Mouse (Mus musculus): ENCODE results near the gene Rassf3. TPM values are rescaled to one million over a fixed set of nuclear protein-coding genes. Genes with fewer than 3 reads are reported as not detected.

Gene Rassf3
- polyA plus RNA-seq, 1 experiment from 2014 or later = 17.3 TPM

GRCm38 (mm10) chr10:121432635-121433280, 43.4 kb downstream of the Rassf3 start:
- Histone ChIP-seq H3K9me3 (no peaks in the 10 kb centered on the region), H3K27me3 (no peaks in the 10 kb centered on the region), H3K4me1 (peaks cover 80% of the 10 kb centered on the region), H3K9ac (no peak overlapping the region), H3K4me2 (no peak overlapping the region), H3K36me3 (no peaks in the 10 kb centered on the region), H3K27ac (peak overlapping the region; percentile 67), H3K4me3 (no peak overlapping the region)
- 27% methylated on average over 16 of the region's 16 CpGs for WGBS
- ATAC-seq (ENCODE audit: insufficient number of reproducible peaks, low FRiP score, low TSS enrichment, low read depth) = no peak

GRCm38 (mm10) chr10:121432041-121432634, 44.0 kb downstream of the Rassf3 start:
- H3K36me3 ChIP-seq = no peaks in the 10 kb centered on the region
- no peak for ATAC-seq (ENCODE audit: insufficient number of reproducible peaks, low FRiP score, low TSS enrichment, low read depth)
- no peak overlapping the region for H3K4me3 ChIP-seq
- peaks cover 85% of the 10 kb centered on the region for H3K4me1 ChIP-seq
- H3K27me3 ChIP-seq = no peaks in the 10 kb centered on the region
- H3K4me2 ChIP-seq = no peak overlapping the region
- no peaks in the 10 kb centered on the region for H3K9me3 ChIP-seq
- WGBS = 42% methylated on average over 12 of the region's 12 CpGs
- H3K9ac ChIP-seq = no peak overlapping the region
- H3K27ac ChIP-seq = 0 out of 2 replicates have a peak overlapping the region, but pooled peaks have one; percentile 67

GRCm38 (mm10) chr10:121430764-121431540, 45.2 kb downstream of the Rassf3 start:
- Histone ChIP-seq H3K9ac (no peak overlapping the region), H3K36me3 (no peaks in the 10 kb centered on the region), H3K4me2 (no peak overlapping the region), H3K4me1 (peaks cover 85% of the 10 kb centered on the region), H3K27me3 (no peaks in the 10 kb centered on the region), H3K27ac (peak overlapping the region; percentile 82), H3K9me3 (no peaks in the 10 kb centered on the region), H3K4me3 (no peak overlapping the region)
- no peak for ATAC-seq (ENCODE audit: insufficient number of reproducible peaks, low FRiP score, low TSS enrichment, low read depth)
- WGBS = 59% methylated on average over 15 of the region's 15 CpGs

GRCm38 (mm10) chr10:121429981-121430682, 46.0 kb downstream of the Rassf3 start:
- 22% methylated on average over 14 of the region's 14 CpGs for WGBS
- peak overlapping the region; percentile 82 for H3K27ac ChIP-seq
- ATAC-seq (ENCODE audit: insufficient number of reproducible peaks, low FRiP score, low TSS enrichment, low read depth) = no peak
- H3K4me1 ChIP-seq = peaks cover 82% of the 10 kb centered on the region
- no peak overlapping the region for H3K9ac ChIP-seq
- H3K27me3 ChIP-seq = no peaks in the 10 kb centered on the region
- H3K9me3 ChIP-seq = no peaks in the 10 kb centered on the region
- peak overlapping the region; percentile 28 for H3K4me2 ChIP-seq
- no peaks in the 10 kb centered on the region for H3K36me3 ChIP-seq
- no peak overlapping the region for H3K4me3 ChIP-seq

DNA sequence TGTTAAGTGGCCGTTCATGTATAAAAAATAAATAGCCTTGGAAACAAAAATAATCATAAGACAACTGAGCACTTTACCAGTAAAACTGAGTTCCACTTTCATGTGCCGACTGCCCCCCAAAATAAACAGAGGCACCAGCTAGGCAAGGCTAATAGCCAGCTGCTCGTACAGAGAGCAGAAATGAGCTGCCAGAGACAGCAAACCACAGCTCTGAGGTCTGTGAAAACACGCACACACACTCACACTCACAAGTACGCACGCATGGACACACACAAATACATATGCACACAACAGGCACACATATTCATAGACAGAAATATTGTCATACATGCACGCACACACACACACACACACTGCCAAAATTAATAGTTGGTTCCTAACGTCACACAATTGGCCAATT, 46.6 kb downstream of the Rassf3 start:
- no peaks in the 10 kb centered on the region for H3K9me3 ChIP-seq
- peak overlapping the region; percentile 82 for H3K27ac ChIP-seq
- no peaks in the 10 kb centered on the region for H3K27me3 ChIP-seq
- H3K4me1 ChIP-seq = peaks cover 80% of the 10 kb centered on the region
- H3K4me2 ChIP-seq = peak overlapping the region; percentile 28
- 19% methylated on average over 8 of the region's 8 CpGs for WGBS
- H3K4me3 ChIP-seq = no peak overlapping the region
- 0 out of 2 replicates have a peak, but pooled peaks have one; percentile 21 for ATAC-seq (ENCODE audit: insufficient number of reproducible peaks, low FRiP score, low TSS enrichment, low read depth)
- H3K9ac ChIP-seq = no peak overlapping the region
- H3K36me3 ChIP-seq = no peaks in the 10 kb centered on the region

DNA sequence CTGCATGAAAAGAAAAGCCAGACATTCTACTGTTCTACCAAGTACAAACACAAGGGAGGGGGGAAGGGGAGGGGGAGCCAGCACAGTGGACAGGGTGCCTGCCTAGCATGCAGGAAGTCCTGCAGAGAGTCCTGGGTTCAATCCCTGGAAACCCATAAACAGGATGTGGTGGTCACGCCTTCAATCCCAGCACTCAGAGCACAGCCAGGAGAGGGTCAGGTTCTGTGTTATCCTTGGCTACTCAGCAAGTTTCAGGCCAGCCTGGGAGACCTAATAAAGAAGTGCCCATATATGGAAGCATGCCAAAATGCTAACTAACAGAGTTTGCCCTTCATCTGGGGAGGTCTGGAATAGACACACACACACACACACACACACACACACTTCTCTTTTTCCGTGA, 47.1 kb downstream of the Rassf3 start:
- H3K9ac ChIP-seq = no peak overlapping the region
- peak overlapping the region; percentile 82 for H3K27ac ChIP-seq
- no peaks in the 10 kb centered on the region for H3K27me3 ChIP-seq
- no peak overlapping the region for H3K4me3 ChIP-seq
- WGBS = 25% methylated on average over 2 of the region's 2 CpGs
- no peaks in the 10 kb centered on the region for H3K9me3 ChIP-seq
- ATAC-seq (ENCODE audit: insufficient number of reproducible peaks, low FRiP score, low TSS enrichment, low read depth) = peak; percentile 80
- peaks cover 80% of the 10 kb centered on the region for H3K4me1 ChIP-seq
- no peaks in the 10 kb centered on the region for H3K36me3 ChIP-seq
- no peak overlapping the region for H3K4me2 ChIP-seq

- peaks cover 84% of the 10 kb centered on the region for H3K4me1 ChIP-seq
- ATAC-seq (ENCODE audit: insufficient number of reproducible peaks, low FRiP score, low TSS enrichment, low read depth) = no peak
- H3K36me3 ChIP-seq = no peaks in the 10 kb centered on the region
- H3K27me3 ChIP-seq = no peaks in the 10 kb centered on the region
- no peak overlapping the region for H3K4me2 ChIP-seq
- H3K9ac ChIP-seq = no peak overlapping the region
- H3K27ac ChIP-seq = peak overlapping the region; percentile 82
- WGBS = 68% methylated on average over 15 of the region's 15 CpGs
- no peaks in the 10 kb centered on the region for H3K9me3 ChIP-seq
- H3K4me3 ChIP-seq = no peak overlapping the region
Measured at GRCm38 (mm10) chr10:121428011-121428711, 48.0 kb downstream of the Rassf3 start.

GRCm38 (mm10) chr10:121427136-121427535, 49.0 kb downstream of the Rassf3 start:
- 54% methylated on average over 5 of the region's 5 CpGs for WGBS
- ATAC-seq (ENCODE audit: insufficient number of reproducible peaks, low FRiP score, low TSS enrichment, low read depth) = no peak
- H3K27ac ChIP-seq = peak overlapping the region; percentile 82

DNA sequence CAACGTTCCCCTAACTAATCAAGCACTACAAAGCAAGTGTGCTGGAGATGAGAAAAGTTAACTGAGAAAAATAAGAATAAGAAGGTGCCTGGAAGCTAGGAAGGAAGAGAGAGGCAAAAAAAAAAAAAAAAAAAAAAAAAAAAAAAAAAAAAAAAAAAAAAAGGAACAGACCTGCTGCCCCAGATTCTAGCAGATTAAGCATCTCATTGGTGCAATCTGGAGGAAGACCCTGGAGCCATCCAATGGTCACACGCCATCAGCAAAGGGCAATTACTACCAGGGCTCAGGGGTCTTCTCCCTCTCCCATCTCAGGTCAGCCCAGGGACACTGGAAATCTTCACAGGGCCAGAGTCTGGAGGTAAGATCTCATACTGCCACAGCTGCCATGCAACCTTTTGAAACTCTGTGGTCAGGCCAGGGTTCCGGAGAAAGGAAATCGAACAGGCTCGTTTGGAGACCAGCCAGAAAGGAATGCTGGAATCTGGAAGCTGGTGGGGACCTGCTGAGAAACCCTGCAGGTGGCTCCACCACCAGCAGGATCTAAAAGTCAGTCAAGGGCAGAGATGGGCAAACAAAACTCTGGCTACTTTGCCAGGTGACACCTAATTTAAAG, 49.6 kb downstream of the Rassf3 start:
- Histone ChIP-seq H3K27me3 (no peaks in the 10 kb centered on the region), H3K4me2 (no peak overlapping the region), H3K4me1 (peaks cover 77% of the 10 kb centered on the region), H3K27ac (peak overlapping the region; percentile 43), H3K36me3 (no peaks in the 10 kb centered on the region), H3K4me3 (no peak overlapping the region), H3K9me3 (no peaks in the 10 kb centered on the region), H3K9ac (no peak overlapping the region)
- ATAC-seq (ENCODE audit: insufficient number of reproducible peaks, low FRiP score, low TSS enrichment, low read depth) = no peak
- WGBS = 27% methylated on average over 5 of the region's 5 CpGs

More at GRCm38 (mm10) chr10:121427136-121427535, 49.0 kb downstream of the Rassf3 start:
- Histone ChIP-seq H3K4me3 (no peak overlapping the region), H3K36me3 (no peaks in the 10 kb centered on the region), H3K27me3 (no peaks in the 10 kb centered on the region), H3K4me2 (no peak overlapping the region), H3K9me3 (no peaks in the 10 kb centered on the region), H3K4me1 (peaks cover 77% of the 10 kb centered on the region), H3K9ac (no peak overlapping the region)

DNA sequence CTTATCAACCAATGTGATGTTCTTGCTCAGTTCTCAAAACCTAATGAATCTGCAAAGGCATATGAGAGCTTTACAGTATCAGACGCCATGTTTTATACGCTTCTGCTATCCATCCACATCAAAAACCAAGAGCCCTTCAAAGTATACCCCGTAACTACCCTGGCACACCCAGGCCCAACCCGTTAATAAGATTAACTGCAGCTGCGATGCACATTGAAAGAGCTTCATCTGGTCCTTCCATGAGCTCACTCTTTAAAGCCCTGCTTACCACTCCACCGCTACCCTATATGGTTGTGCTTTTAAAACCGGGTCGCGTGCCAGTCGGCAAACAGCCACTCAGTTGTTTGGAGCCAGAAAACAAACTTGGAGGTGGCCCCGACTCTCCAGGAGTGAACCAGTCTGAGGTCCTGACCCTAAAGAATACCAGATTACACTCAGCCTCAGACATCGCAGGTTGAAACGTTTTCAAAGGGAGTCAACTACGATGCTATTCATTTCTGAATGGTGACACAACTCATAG, 50.6 kb downstream of the Rassf3 start:
- peak overlapping the region; percentile 38; the same call in 1 of the 2 replicates for H3K27ac ChIP-seq
- WGBS = 50% methylated on average over 14 of the region's 14 CpGs

GRCm38 (mm10) chr10:121425079-121425478, 51.1 kb downstream of the Rassf3 start:
- Histone ChIP-seq H3K9me3 (no peaks in the 10 kb centered on the region), H3K4me1 (peaks cover 77% of the 10 kb centered on the region), H3K27me3 (no peaks in the 10 kb centered on the region), H3K27ac (no peak overlapping the region), H3K4me3 (no peak overlapping the region), H3K9ac (no peak overlapping the region), H3K4me2 (no peak overlapping the region), H3K36me3 (no peaks in the 10 kb centered on the region)
- 83% methylated on average over 5 of the region's 5 CpGs for WGBS
- ATAC-seq (ENCODE audit: insufficient number of reproducible peaks, low FRiP score, low TSS enrichment, low read depth) = no peak

More for the DNA sequence above, 50.6 kb downstream of the Rassf3 start:
- H3K36me3 ChIP-seq = no peaks in the 10 kb centered on the region
- no peak for ATAC-seq (ENCODE audit: insufficient number of reproducible peaks, low FRiP score, low TSS enrichment, low read depth)
- H3K27me3 ChIP-seq = no peaks in the 10 kb centered on the region
- no peaks in the 10 kb centered on the region for H3K9me3 ChIP-seq
- H3K4me2 ChIP-seq = no peak overlapping the region
- no peak overlapping the region for H3K9ac ChIP-seq
- peaks cover 77% of the 10 kb centered on the region for H3K4me1 ChIP-seq
- H3K4me3 ChIP-seq = no peak overlapping the region
